Mouse (Mus musculus) liver, adult 2 months (tissue): ENCODE results near the gene Plekhb1.

Experiments used
- CTCF ChIP-seq: fragments of 200-500 bp; IDR thresholded peaks from 2 replicates; pipeline ENCODE4 v1.5.1; 2011; ENCODE audit warnings: low read depth, low read length, control low read depth
- POLR2A ChIP-seq: fragments of 200-500 bp; IDR thresholded peaks from 2 replicates; pipeline ENCODE4 v1.6.1; 2011; ENCODE audit warnings: low read length, control low read depth; ENCODE audit not compliant: insufficient read depth; ENCODE audit errors: extremely low read depth

DNA sequence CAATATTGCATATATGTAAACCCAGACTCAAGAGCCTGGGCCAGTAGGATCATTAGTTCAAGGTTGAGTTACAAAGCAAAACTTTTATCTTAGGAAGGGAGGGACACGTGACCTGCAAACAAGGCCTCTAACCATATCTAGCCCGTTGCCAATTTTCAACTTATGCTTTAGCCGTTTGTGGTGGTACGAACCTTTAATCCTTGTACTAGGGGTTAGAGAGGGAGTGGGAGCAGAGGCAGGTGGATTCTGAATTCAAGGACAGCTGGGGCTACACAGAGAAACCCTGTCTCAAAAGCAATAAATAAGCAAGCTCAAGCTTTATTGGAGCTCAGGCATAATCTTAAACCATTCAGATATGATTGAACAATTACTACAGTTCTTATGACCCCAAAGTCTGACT, 19.8 kb downstream of the Plekhb1 start:
- no peak for TF ChIP-seq CTCF
- TF ChIP-seq POLR2A: no peak
